Mouse (Mus musculus): ENCODE data around the gene Gm5127.

Gene Gm5127

DNA sequence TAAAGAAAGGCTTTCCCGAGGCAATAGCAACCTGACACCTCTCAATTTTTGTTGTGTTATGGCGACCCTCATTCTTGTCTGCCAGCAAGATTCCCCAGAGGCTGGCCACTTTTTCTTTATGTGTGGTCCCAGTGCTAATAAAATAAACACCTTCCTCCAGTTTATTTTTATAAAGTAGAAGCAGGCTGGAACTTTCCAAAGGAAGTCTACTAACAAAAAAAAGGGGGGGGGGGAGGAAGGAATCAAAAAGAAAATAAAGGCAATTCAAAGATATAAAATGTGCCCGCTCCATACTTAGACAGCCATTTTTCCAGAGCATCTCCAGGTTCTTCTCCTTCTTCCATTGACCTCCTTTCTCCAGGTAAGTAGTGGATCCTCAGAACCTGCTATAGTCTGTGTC lies at the start of gene Gm5127:
Gm5127 (plus strand) TSS at position 301 of the 400 bp plus-strand sequence.
- no peak for DNase-seq

DNA sequence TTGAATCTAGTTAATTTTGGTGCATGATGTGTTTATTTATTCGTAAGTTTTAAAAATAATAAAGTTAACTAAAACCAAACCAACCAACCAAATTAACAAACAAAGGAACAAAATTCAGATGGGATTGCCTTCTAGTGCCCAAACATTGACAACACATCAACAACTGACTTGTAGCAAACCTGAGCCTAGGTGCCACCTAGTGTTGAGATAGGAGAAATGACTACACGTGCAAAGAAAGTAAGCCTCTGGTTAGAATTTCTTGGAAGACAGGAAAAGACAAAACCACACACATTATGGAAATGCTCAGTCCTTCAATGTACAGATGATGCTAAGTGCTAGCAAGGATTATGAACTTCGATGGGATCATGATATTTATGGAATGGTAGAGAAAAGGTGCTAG lies 46.6 kb upstream of the Gm5127 start:
- DNase-seq = no peak

DNA sequence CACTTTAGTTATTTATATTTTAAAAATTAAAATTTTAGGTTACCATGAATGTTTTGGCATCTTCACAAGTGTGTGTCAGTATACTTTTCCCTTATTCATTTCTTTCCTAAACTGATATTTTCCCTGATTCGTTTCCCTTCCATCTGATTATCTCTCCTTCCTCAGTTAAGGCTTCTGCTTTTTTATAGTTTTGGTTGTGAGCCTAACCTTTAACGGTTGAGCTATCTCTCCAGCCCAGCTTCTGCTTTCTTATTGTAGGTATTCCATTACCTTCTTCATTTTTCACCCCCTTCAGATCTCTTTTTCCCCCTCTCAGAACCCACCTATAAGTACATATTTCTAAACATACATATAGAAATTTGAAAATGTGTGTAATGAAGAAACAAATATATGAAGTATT lies 27.5 kb upstream of the Gm5127 start:
- DNase-seq = no peak

DNA sequence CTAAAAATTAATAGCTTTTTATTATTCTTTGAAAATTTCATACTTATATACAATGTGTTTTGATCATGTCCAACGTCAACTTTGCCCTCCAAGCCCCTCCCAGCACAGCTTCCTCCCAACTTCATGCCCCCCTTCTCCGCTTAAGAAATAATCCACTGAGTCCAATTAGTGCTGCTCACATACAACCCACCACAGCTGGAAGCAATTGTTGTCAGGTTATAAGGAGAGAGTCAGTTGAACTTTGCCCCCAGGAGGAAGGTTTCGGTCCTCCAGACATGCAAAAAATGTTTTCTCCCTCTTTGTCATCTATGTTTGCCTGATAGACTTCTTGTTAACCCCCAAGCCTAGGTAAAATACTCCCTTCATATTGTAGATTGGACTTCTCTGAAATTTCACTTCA lies 4.0 kb upstream of the Gm5127 start:
- DNase-seq = no peak

DNA sequence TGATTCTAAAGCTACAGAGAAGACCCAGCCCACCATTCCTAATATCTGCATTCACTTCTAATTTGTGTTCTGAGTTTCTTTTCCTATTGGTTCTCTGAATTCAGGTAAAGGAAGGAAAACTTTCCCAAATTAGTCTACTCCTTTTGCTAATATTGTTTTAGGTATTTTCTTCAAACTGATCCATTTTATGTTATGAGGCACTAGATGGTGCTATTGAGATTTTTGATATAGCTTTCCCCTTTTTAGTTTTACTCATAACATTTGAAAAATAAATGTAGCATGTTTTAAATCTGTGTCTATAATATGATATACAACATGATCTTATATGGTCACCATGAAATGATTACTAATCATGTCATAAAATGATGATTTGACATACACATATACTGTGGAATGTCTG lies 2.6 kb upstream of the Gm5127 start:
- DNase-seq = no peak

GRCm38 (mm10) chrX:106582197-106582596 lies 789 bp upstream of the Gm5127 start:
- no peak for DNase-seq

GRCm38 (mm10) chrX:106593914-106594313 lies 10.9 kb downstream of the Gm5127 start:
- no peak for DNase-seq

- no peak for DNase-seq
These were observed 12.9 kb downstream of the Gm5127 start for GRCm38 (mm10) chrX:106595904-106596303.

- DNase-seq = no peak
These were observed 19.7 kb downstream of the Gm5127 start for GRCm38 (mm10) chrX:106602574-106603258.

- no peak for DNase-seq
These were observed 20.4 kb downstream of the Gm5127 start, which contains the start of gene Cysltr1 for GRCm38 (mm10) chrX:106603386-106603785. Gene Cysltr1 (minus strand): TSS chrX:106603679.

DNA sequence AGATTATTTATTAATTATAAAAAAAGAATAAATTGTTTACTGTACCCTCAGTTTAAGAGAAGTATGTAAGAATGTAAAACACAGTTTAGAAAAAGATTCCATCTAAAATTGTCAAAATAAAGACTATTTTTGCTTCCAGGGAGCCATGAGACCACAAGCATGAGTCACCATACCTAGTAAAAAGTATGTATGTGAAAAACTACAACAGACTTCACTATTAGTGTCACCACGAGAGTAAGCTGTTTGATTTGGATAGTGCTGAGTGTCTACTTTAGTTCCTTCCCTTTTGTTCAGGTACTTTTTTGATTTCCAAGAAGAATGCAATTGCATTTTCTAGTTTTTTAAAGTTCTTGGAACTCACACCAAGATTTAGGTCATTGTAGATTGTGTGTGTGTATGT lies 39.5 kb downstream of the Gm5127 start:
- no peak for DNase-seq

- no peak for DNase-seq
These were observed 40.7 kb downstream of the Gm5127 start for GRCm38 (mm10) chrX:106623667-106624066.

- no peak for DNase-seq
These were observed 45.5 kb downstream of the Gm5127 start for GRCm38 (mm10) chrX:106628514-106628913.

DNA sequence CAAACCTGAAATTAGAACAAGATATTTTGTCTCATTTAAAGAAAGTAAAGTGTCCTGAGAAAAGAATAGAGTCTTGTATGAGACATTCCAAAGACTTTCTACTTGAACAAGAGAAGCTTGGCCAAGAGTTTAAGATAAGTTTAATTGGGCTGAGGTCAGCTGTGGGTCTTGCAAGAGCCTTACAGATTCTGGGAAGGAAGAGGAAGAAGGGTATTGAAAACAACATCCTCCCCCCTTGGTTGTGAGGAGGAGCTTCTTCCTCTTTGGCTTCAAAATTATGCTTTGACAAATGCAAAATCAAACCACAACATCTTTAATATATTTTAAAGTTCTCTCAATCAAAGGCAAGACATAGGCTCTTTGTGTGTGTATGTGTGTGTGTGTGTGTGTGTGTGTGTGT lies 50.6 kb downstream of the Gm5127 start:
- DNase-seq = no peak

GRCm38 (mm10) chrX:106634799-106635541 lies 52.0 kb downstream of the Gm5127 start:
- DNase-seq = no peak

DNA sequence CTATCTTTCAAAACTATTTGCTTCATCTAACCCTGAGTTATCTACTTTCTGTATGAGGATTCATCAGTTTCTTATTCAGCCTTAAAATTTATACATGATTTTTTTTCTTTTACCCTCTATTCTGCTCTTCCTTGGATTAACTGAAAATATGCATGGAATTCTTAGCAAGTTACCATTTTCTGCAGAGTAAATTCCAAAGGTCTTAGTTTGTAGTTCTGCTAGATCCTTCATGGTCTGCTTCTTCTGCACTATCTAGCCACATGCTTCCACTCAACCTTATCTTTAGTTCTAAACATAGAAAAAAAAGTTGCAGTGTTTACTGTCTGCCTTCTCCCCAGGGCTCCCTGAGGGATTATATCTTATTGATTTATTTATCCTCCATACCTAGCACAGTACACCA lies 79.1 kb downstream of the Gm5127 start:
- DNase-seq = no peak

- no peak for DNase-seq
These were observed 121.6 kb downstream of the Gm5127 start for GRCm38 (mm10) chrX:106704590-106704989.

- DNase-seq = no peak
These were observed 134.2 kb downstream of the Gm5127 start for GRCm38 (mm10) chrX:106717160-106717559.

DNA sequence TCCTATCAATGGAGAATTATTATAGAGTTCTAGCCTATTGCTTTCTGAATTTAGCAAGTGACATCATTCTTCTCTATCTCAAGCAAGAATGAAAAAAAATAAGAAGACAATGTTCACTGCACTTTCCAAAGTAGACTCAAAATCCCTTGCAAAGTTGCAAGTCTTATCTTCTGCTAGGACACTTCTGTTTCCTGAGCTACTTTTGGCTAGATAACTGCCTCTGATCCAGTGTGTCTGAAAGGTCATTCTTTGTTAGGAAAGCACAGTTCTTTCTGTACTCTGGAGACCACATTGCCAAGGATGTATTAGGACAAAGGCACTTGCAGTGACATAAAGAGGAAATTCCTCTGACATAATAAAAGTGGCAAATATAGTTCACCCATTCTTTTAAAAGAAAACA lies 159.3 kb downstream of the Gm5127 start:
- DNase-seq = no peak

- no peak for DNase-seq
These were observed 172.3 kb downstream of the Gm5127 start for GRCm38 (mm10) chrX:106755272-106755671.

Data from cerebellum, adult 9-10 months (tissue).